Mouse (Mus musculus): ENCODE measurements around the gene Marco.

The Marco gene

GRCm38 (mm10) chr1:120504924-120505323 lies at the start of gene Marco:
Gene Marco (minus strand): TSS chr1:120505024.
- DNase-seq (ENCODE audit: low read depth, low spot score): no peak

- no peak for DNase-seq (ENCODE audit: low read depth, low spot score)
These were observed 34.7 kb upstream of the Marco start for GRCm38 (mm10) chr1:120539506-120540029.

- no peak for DNase-seq (ENCODE audit: low read depth, low spot score)
These were observed 32.2 kb upstream of the Marco start for GRCm38 (mm10) chr1:120536998-120537397.

- no peak for DNase-seq (ENCODE audit: low read depth, low spot score)
These were observed 31.1 kb upstream of the Marco start for GRCm38 (mm10) chr1:120535919-120536318.

- no peak for DNase-seq (ENCODE audit: low read depth, low spot score)
These were observed 27.6 kb upstream of the Marco start for GRCm38 (mm10) chr1:120532321-120532916.

GRCm38 (mm10) chr1:120531770-120532169 lies 26.9 kb upstream of the Marco start:
- no peak for DNase-seq (ENCODE audit: low read depth, low spot score)

GRCm38 (mm10) chr1:120529881-120530280 lies 25.1 kb upstream of the Marco start:
- DNase-seq (ENCODE audit: low read depth, low spot score): no peak

GRCm38 (mm10) chr1:120517618-120518017 lies 12.8 kb upstream of the Marco start:
- no peak for DNase-seq (ENCODE audit: low read depth, low spot score)

- DNase-seq (ENCODE audit: low read depth, low spot score): no peak
These were observed 5.5 kb upstream of the Marco start for GRCm38 (mm10) chr1:120510311-120510710.

GRCm38 (mm10) chr1:120508976-120509375 lies 4.2 kb upstream of the Marco start:
- no peak for DNase-seq (ENCODE audit: low read depth, low spot score)

GRCm38 (mm10) chr1:120504046-120504710 lies 646 bp downstream of the Marco start:
- DNase-seq (ENCODE audit: low read depth, low spot score): no peak

GRCm38 (mm10) chr1:120501496-120501895 lies 3.3 kb downstream of the Marco start:
- DNase-seq (ENCODE audit: low read depth, low spot score): no peak

GRCm38 (mm10) chr1:120498036-120498435 lies 6.8 kb downstream of the Marco start:
- no peak for DNase-seq (ENCODE audit: low read depth, low spot score)

- peak; percentile 9 for DNase-seq (ENCODE audit: low read depth, low spot score)
These were observed 23.9 kb downstream of the Marco start for GRCm38 (mm10) chr1:120480937-120481336.

- no peak for DNase-seq (ENCODE audit: low read depth, low spot score)
These were observed 30.0 kb downstream of the Marco start for GRCm38 (mm10) chr1:120474825-120475224.

GRCm38 (mm10) chr1:120468891-120469290 lies 35.9 kb downstream of the Marco start:
- peak; percentile 64 for DNase-seq (ENCODE audit: low read depth, low spot score)

GRCm38 (mm10) chr1:120467323-120467722 lies 37.5 kb downstream of the Marco start:
- no peak for DNase-seq (ENCODE audit: low read depth, low spot score)

GRCm38 (mm10) chr1:120466751-120467150 lies 38.1 kb downstream of the Marco start:
- DNase-seq (ENCODE audit: low read depth, low spot score): peak; percentile 6

- DNase-seq (ENCODE audit: low read depth, low spot score): no peak
These were observed 45.8 kb downstream of the Marco start for GRCm38 (mm10) chr1:120459032-120459431.

GRCm38 (mm10) chr1:120458524-120458923 lies 46.3 kb downstream of the Marco start:
- DNase-seq (ENCODE audit: low read depth, low spot score): no peak

GRCm38 (mm10) chr1:120451486-120452270 lies 53.1 kb downstream of the Marco start:
- no peak for DNase-seq (ENCODE audit: low read depth, low spot score)

GRCm38 (mm10) chr1:120449662-120450061 lies 55.2 kb downstream of the Marco start:
- DNase-seq (ENCODE audit: low read depth, low spot score): no peak

Measured in forelimb bud, embryonic 11.5 days (tissue).